Mouse (Mus musculus): Measurements from ENCODE around the gene Ccrl2. TPM values are rescaled to one million over a fixed set of nuclear protein-coding genes. Genes with fewer than 3 reads are reported as not detected.
A peak's percentile ranks its signal among the peaks of the same experiment; 100 is the strongest.

The Ccrl2 gene
- 0.12 TPM for polyA plus RNA-seq (2012; fragmentation: generic; extraction: Trizol)

- Histone ChIP-seq H3K36me3 (ENCODE audit: control insufficient read depth, insufficient read depth) (no peaks in the 10 kb centered on the region), H3K79me2 (ENCODE audit: control insufficient read depth, insufficient read depth) (no peaks in the 10 kb centered on the region), H3K27me3 (ENCODE audit: control insufficient read depth, insufficient read depth, insufficient read length) (peaks cover 20% of the 10 kb centered on the region), H3K4me3 (peak within 1 kb of the TSS; percentile 32), H3ac (ENCODE audit: control insufficient read depth, insufficient read length) (no peak within 1 kb of the TSS), H3K4me2 (ENCODE audit: low read depth) (peak within 1 kb of the TSS; percentile 91)
- TF ChIP-seq POLR2AphosphoS2 (IDR thresholded peaks at IDR 0.05; ENCODE audit: insufficient read length, low read depth) (no peak), POLR2A (IDR thresholded peaks at IDR 0.05; ENCODE audit: insufficient read length, low read depth) (no peak), REST (IDR thresholded peaks at IDR 0.05; ENCODE audit: insufficient read depth, insufficient read length) (no peak), MAX (IDR thresholded peaks at IDR 0.05; ENCODE audit: low read depth) (no peak), E2F4 (IDR thresholded peaks at IDR 0.05; ENCODE audit: insufficient read depth) (no peak), MYOG (IDR thresholded peaks at IDR 0.05; ENCODE audit: control insufficient read depth in 1 of 3, insufficient read depth in 1 of 3, insufficient read length in 2 of 3, low read depth in 2 of 3) (no peak), TCF12 (IDR thresholded peaks at IDR 0.05; ENCODE audit: insufficient read depth, poor library complexity, severe bottlenecking) (no peak), USF1 (IDR thresholded peaks at IDR 0.05; ENCODE audit: low read depth) (no peak), SRF (IDR thresholded peaks at IDR 0.05; ENCODE audit: control insufficient read depth, insufficient read length, low read depth) (no peak), TCF3 (IDR thresholded peaks at IDR 0.05; ENCODE audit: insufficient read length, low read depth) (no peak), MYOD1 (IDR thresholded peaks at IDR 0.05; ENCODE audit: control insufficient read depth in 1 of 3, insufficient read length in 2 of 3, low read depth in 2 of 3) (no peak), CEBPB (IDR thresholded peaks at IDR 0.05; ENCODE audit: insufficient read depth, poor library complexity, severe bottlenecking) (no peak)
These were observed at the start of gene Ccrl2 for GRCm38 (mm10) chr9:111056798-111057543. Gene Ccrl2, minus strand, starts transcription at chr9:111057519.

GRCm38 (mm10) chr9:111103893-111104292, 46.6 kb upstream of the Ccrl2 start:
- Histone ChIP-seq H3K4me3 (no peak overlapping the region), H3ac (ENCODE audit: control insufficient read depth, insufficient read length) (no peak overlapping the region), H3K36me3 (ENCODE audit: control insufficient read depth, insufficient read depth) (no peaks in the 10 kb centered on the region), H3K79me2 (ENCODE audit: control insufficient read depth, insufficient read depth) (no peaks in the 10 kb centered on the region), H3K27me3 (ENCODE audit: control insufficient read depth, insufficient read depth, insufficient read length) (no peaks in the 10 kb centered on the region), H3K4me2 (ENCODE audit: low read depth) (no peak overlapping the region)
- no peak for TF ChIP-seq REST (IDR thresholded peaks at IDR 0.05; ENCODE audit: insufficient read depth, insufficient read length)
- no peak for TF ChIP-seq TCF3 (IDR thresholded peaks at IDR 0.05; ENCODE audit: insufficient read length, low read depth)
- no peak for TF ChIP-seq SRF (IDR thresholded peaks at IDR 0.05; ENCODE audit: control insufficient read depth, insufficient read length, low read depth)
- no peak for TF ChIP-seq POLR2A (IDR thresholded peaks at IDR 0.05; ENCODE audit: insufficient read length, low read depth)
- TF ChIP-seq MYOD1 (IDR thresholded peaks at IDR 0.05; ENCODE audit: control insufficient read depth in 1 of 3, insufficient read length in 2 of 3, low read depth in 2 of 3), result no peak

- Histone ChIP-seq H3K4me2 (ENCODE audit: low read depth) (no peak overlapping the region), H3K27me3 (ENCODE audit: control insufficient read depth, insufficient read depth, insufficient read length) (no peaks in the 10 kb centered on the region), H3ac (ENCODE audit: control insufficient read depth, insufficient read length) (no peak overlapping the region), H3K36me3 (ENCODE audit: control insufficient read depth, insufficient read depth) (no peaks in the 10 kb centered on the region), H3K79me2 (ENCODE audit: control insufficient read depth, insufficient read depth) (no peaks in the 10 kb centered on the region), H3K4me3 (no peak overlapping the region)
- TF ChIP-seq POLR2A (IDR thresholded peaks at IDR 0.05; ENCODE audit: insufficient read length, low read depth), result no peak
- no peak for TF ChIP-seq MYOG (IDR thresholded peaks at IDR 0.05; ENCODE audit: control insufficient read depth in 1 of 3, insufficient read depth in 1 of 3, insufficient read length in 2 of 3, low read depth in 2 of 3)
- TF ChIP-seq SRF (IDR thresholded peaks at IDR 0.05; ENCODE audit: control insufficient read depth, insufficient read length, low read depth), result no peak
- no peak for TF ChIP-seq TCF12 (IDR thresholded peaks at IDR 0.05; ENCODE audit: insufficient read depth, poor library complexity, severe bottlenecking)
These were observed 46.0 kb upstream of the Ccrl2 start for GRCm38 (mm10) chr9:111103293-111103692.

DNA sequence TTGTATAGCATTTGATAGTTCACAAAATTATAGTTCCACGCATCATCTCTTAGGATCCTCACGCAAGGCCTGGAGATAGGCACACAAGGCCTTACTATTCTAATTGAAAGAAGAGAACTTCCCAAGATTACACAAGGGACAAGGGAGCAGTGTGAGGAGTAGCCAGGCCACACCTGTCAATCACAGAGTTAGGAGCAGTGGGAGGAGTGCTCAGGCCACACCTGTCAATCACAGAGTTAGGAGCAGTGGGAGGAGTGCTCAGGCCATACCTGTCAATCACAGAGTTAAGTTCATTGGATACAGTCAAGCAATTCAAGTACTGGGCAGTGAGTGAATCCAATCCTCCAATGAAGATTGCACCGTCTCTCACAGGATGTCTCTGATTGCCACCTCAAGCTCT, 43.1 kb upstream of the Ccrl2 start:
- no peaks in the 10 kb centered on the region for H3K79me2 ChIP-seq (ENCODE audit: control insufficient read depth, insufficient read depth)
- H3K27me3 ChIP-seq (ENCODE audit: control insufficient read depth, insufficient read depth, insufficient read length), result no peaks in the 10 kb centered on the region
- H3K4me3 ChIP-seq, result no peak overlapping the region
- TF ChIP-seq E2F4 (IDR thresholded peaks at IDR 0.05; ENCODE audit: insufficient read depth), result no peak
- TF ChIP-seq MYOD1 (IDR thresholded peaks at IDR 0.05; ENCODE audit: control insufficient read depth in 1 of 3, insufficient read length in 2 of 3, low read depth in 2 of 3), result peak in 1 of 3 experiments; percentile 16
- H3K36me3 ChIP-seq (ENCODE audit: control insufficient read depth, insufficient read depth), result no peaks in the 10 kb centered on the region
- H3K4me2 ChIP-seq (ENCODE audit: low read depth), result no peak overlapping the region
- H3ac ChIP-seq (ENCODE audit: control insufficient read depth, insufficient read length), result no peak overlapping the region

DNA sequence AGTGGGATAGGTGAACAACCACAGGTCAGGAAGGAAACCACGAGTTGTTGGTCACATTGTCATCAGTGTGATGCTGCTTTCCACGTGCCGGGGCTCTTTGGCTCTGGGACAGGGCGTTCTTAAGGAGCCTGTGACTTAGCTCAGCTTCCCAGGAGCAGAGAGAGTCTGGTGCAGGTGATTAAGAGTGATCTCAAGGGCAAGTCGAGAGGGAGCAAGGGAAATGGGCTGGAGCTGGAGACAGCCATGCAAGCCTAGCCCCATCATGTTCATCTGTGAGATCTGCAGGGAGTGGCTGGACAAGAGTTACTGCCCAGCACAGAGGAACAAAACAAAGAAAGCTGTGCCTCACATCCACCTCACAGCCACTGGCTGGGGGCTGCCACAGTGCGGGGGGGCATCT, 40.2 kb upstream of the Ccrl2 start:
- Histone ChIP-seq H3K36me3 (ENCODE audit: control insufficient read depth, insufficient read depth) (no peaks in the 10 kb centered on the region), H3K27me3 (ENCODE audit: control insufficient read depth, insufficient read depth, insufficient read length) (no peaks in the 10 kb centered on the region), H3ac (ENCODE audit: control insufficient read depth, insufficient read length) (no peak overlapping the region), H3K4me3 (no peak overlapping the region), H3K79me2 (ENCODE audit: control insufficient read depth, insufficient read depth) (no peaks in the 10 kb centered on the region), H3K4me2 (ENCODE audit: low read depth) (no peak overlapping the region)
- no peak for TF ChIP-seq E2F4 (IDR thresholded peaks at IDR 0.05; ENCODE audit: insufficient read depth)
- TF ChIP-seq MYOD1 (IDR thresholded peaks at IDR 0.05; ENCODE audit: control insufficient read depth in 1 of 3, insufficient read length in 2 of 3, low read depth in 2 of 3), result no peak
- TF ChIP-seq TCF12 (IDR thresholded peaks at IDR 0.05; ENCODE audit: insufficient read depth, poor library complexity, severe bottlenecking), result no peak
- no peak for TF ChIP-seq USF1 (IDR thresholded peaks at IDR 0.05; ENCODE audit: low read depth)
- no peak for TF ChIP-seq SRF (IDR thresholded peaks at IDR 0.05; ENCODE audit: control insufficient read depth, insufficient read length, low read depth)
- no peak for TF ChIP-seq POLR2A (IDR thresholded peaks at IDR 0.05; ENCODE audit: insufficient read length, low read depth)
- no peak for TF ChIP-seq CEBPB (IDR thresholded peaks at IDR 0.05; ENCODE audit: insufficient read depth, poor library complexity, severe bottlenecking)
- no peak for TF ChIP-seq REST (IDR thresholded peaks at IDR 0.05; ENCODE audit: insufficient read depth, insufficient read length)
- TF ChIP-seq TCF3 (IDR thresholded peaks at IDR 0.05; ENCODE audit: insufficient read length, low read depth), result no peak
- TF ChIP-seq MAX (IDR thresholded peaks at IDR 0.05; ENCODE audit: low read depth), result no peak
- TF ChIP-seq POLR2AphosphoS2 (IDR thresholded peaks at IDR 0.05; ENCODE audit: insufficient read length, low read depth), result no peak
- TF ChIP-seq MYOG (IDR thresholded peaks at IDR 0.05; ENCODE audit: control insufficient read depth in 1 of 3, insufficient read depth in 1 of 3, insufficient read length in 2 of 3, low read depth in 2 of 3), result no peak
